Mouse (Mus musculus) stomach, adult 2 months (tissue): ENCODE measurements around the gene Pigq. TPM values are rescaled to one million over a fixed set of nuclear protein-coding genes. Genes with fewer than 3 reads are reported as not detected.

Experiments used
- polyA plus RNA-seq: library from polyadenylated mRNA; depleted of rRNA; stranded (reverse); fragments of >200 nt; gene quantifications from 2 replicates; pipeline ENCODE4 v1.2.3, GENCODE M21; 2012; rRNA removed

Gene Pigq
- 54.4 and 60.1 TPM in 2 replicates for polyA plus RNA-seq

GRCm38 (mm10) chr17:25944366-25945163, at the start of gene Pigq, which contains the start of gene Nhlrc4:
Pigq (minus strand) TSS chr17:25944936.
Nhlrc4 (minus strand) TSS chr17:25944961.

GRCm38 (mm10) chr17:25985306-25986294, 40.9 kb upstream of the Pigq start, which contains the start of gene Capn15:
Capn15 (minus strand) TSS chr17:25985796.

GRCm38 (mm10) chr17:25951803-25952623, 7.3 kb upstream of the Pigq start, which contains the start of gene A930017K11Rik:
A930017K11Rik (minus strand) TSS chr17:25952565.

GRCm38 (mm10) chr17:25919144-25919785, 25.5 kb downstream of the Pigq start, which contains the start of gene Rab40c:
Rab40c (minus strand) TSS chr17:25919727.

GRCm38 (mm10) chr17:25880196-25880910, 64.4 kb downstream of the Pigq start, which contains the start of gene Wfikkn1:
Wfikkn1 (minus strand) TSS chr17:25880858.

Other genes starting within 250 kb of the Pigq start
- 0.09 and 0.11 TPM in 2 replicates for gene Gng13, start 227.8 kb downstream of the Pigq start, polyA plus RNA-seq
- 3.3 TPM in 2 replicates for gene Chtf18, start 217.5 kb downstream of the Pigq start, polyA plus RNA-seq
- 22.5 and 24.8 TPM in 2 replicates for gene Rpusd1, start 217.3 kb downstream of the Pigq start, polyA plus RNA-seq
- 0.24 and 0.38 TPM in 2 replicates for gene Mslnl, start 208.9 kb downstream of the Pigq start, polyA plus RNA-seq
- gene Msln, start 190.6 kb downstream of the Pigq start, polyA plus RNA-seq = 3.5 and 10.2 TPM in 2 replicates
- 7.1 and 8.7 TPM in 2 replicates for gene Narfl, start 171.2 kb downstream of the Pigq start, polyA plus RNA-seq
- 31.2 and 41.5 TPM in 2 replicates for gene Haghl, start 159.3 kb downstream of the Pigq start, polyA plus RNA-seq
- 0.18 TPM in 1 of 2 replicates, not detected in the other for gene Ccdc78, start 158.4 kb downstream of the Pigq start, polyA plus RNA-seq
- gene Fam173a, start 152.0 kb downstream of the Pigq start, polyA plus RNA-seq = 68.2 and 76.3 TPM in 2 replicates
- 0.63 TPM in 1 of 2 replicates, not detected in the other for gene AC134908.4, start 149.3 kb downstream of the Pigq start, polyA plus RNA-seq
- gene Metrn, start 147.8 kb downstream of the Pigq start, polyA plus RNA-seq = 20.0 and 33.4 TPM in 2 replicates
- 3.9 TPM in 2 replicates for gene Fbxl16, start 135.9 kb downstream of the Pigq start, polyA plus RNA-seq
- 16.1 and 17.1 TPM in 2 replicates for gene Wdr24, start 121.3 kb downstream of the Pigq start, polyA plus RNA-seq
- gene Jmjd8, start 116.1 kb downstream of the Pigq start, polyA plus RNA-seq = 42.8 and 51.7 TPM in 2 replicates
- gene Stub1, start 111.5 kb downstream of the Pigq start, polyA plus RNA-seq = 80.7 and 84.9 TPM in 2 replicates
- gene Rhbdl1, start 107.6 kb downstream of the Pigq start, polyA plus RNA-seq = 23.2 and 35.2 TPM in 2 replicates
- 51.3 and 66.3 TPM in 2 replicates for gene Gm20683, start 103.2 kb downstream of the Pigq start, polyA plus RNA-seq
- gene Rhot2, start 100.1 kb downstream of the Pigq start, polyA plus RNA-seq = 46.7 and 73.7 TPM in 2 replicates
- gene Wdr90, start 83.4 kb downstream of the Pigq start, polyA plus RNA-seq = 15.9 and 22.1 TPM in 2 replicates
- gene Mcrip2, start 76.2 kb downstream of the Pigq start, polyA plus RNA-seq = 114 and 227 TPM in 2 replicates
- 87.6 and 135 TPM in 2 replicates for gene Mettl26, start 69.9 kb downstream of the Pigq start, polyA plus RNA-seq
- 2.3 and 2.7 TPM in 2 replicates for gene Wfikkn1, start 64.1 kb downstream of the Pigq start, polyA plus RNA-seq
- 32.5 and 35.9 TPM in 2 replicates for gene Rab40c, start 25.2 kb downstream of the Pigq start, polyA plus RNA-seq
- gene Nhlrc4, start within 50 bp of the Pigq start, polyA plus RNA-seq = 0.06 TPM in 1 of 2 replicates, not detected in the other
- 0.09 TPM in 1 of 2 replicates, not detected in the other for gene A930017K11Rik, start 7.6 kb upstream of the Pigq start, polyA plus RNA-seq
- 31.3 and 34.1 TPM in 2 replicates for gene Capn15, start 40.9 kb upstream of the Pigq start, polyA plus RNA-seq
- gene Rab11fip3, start 124.6 kb upstream of the Pigq start, polyA plus RNA-seq = 14.1 and 15.5 TPM in 2 replicates
- gene Decr2, start 145.4 kb upstream of the Pigq start, polyA plus RNA-seq = 5.6 and 7.4 TPM in 2 replicates
- 8.3 and 8.5 TPM in 2 replicates for gene Nme4, start 150.7 kb upstream of the Pigq start, polyA plus RNA-seq
- 135 and 158 TPM in 2 replicates for gene Tmem8, start 168.4 kb upstream of the Pigq start, polyA plus RNA-seq
- gene Mrpl28, start 178.6 kb upstream of the Pigq start, polyA plus RNA-seq = 44.7 and 53.8 TPM in 2 replicates
- gene Axin1, start 193.8 kb upstream of the Pigq start, polyA plus RNA-seq = 7.6 and 7.9 TPM in 2 replicates